Mouse (Mus musculus) ES-Bruce4 (cell line): ENCODE data around the gene Cel. TPM values are rescaled to one million over a fixed set of nuclear protein-coding genes. Genes with fewer than 3 reads are reported as not detected.
A peak's percentile ranks its signal among the peaks of the same experiment; 100 is the strongest.

Experiments used
- H3K27ac ChIP-seq: 2 replicates; pipeline ENCODE4 v1.5.1; 2012; ENCODE audit warnings: low read length, inconsistent platforms; ENCODE audit not compliant: insufficient read depth
- H3K27me3 ChIP-seq: 2 replicates; pipeline ENCODE4 v1.6.1; 2012; ENCODE audit warnings: mild to moderate bottlenecking, low read length, inconsistent platforms; ENCODE audit not compliant: control insufficient read depth, poor library complexity, insufficient read depth, severe bottlenecking
- H3K36me3 ChIP-seq: 2 replicates; pipeline ENCODE4 v1.6.1; 2012; ENCODE audit warnings: inconsistent platforms, mild to moderate bottlenecking, low read length, moderate library complexity; ENCODE audit not compliant: control insufficient read depth, poor library complexity, insufficient read depth, severe bottlenecking
- H3K4me1 ChIP-seq: one replicate; pipeline ENCODE4 v1.8.1; 2011; ENCODE audit warnings: low read length; ENCODE audit not compliant: control insufficient read depth, insufficient read depth
- H3K4me3 ChIP-seq: 2 replicates; pipeline ENCODE4 v1.5.1; 2011; ENCODE audit warnings: low read depth, mild to moderate bottlenecking, low read length
- H3K9ac ChIP-seq: 2 replicates; pipeline ENCODE4 v1.6.1; 2012; ENCODE audit warnings: low read depth, mild to moderate bottlenecking, inconsistent platforms; ENCODE audit not compliant: poor library complexity, severe bottlenecking
- H3K9me3 ChIP-seq: replicated peaks from 2 replicates; pipeline ENCODE4 v1.6.1; 2012; ENCODE audit warnings: mild to moderate bottlenecking, low read length, inconsistent platforms; ENCODE audit not compliant: control insufficient read depth, poor library complexity, insufficient read depth, severe bottlenecking
- CTCF ChIP-seq: IDR thresholded peaks from one replicate; pipeline ENCODE4 v1.8.1; 2011; ENCODE audit warnings: low read depth, low read length
- EP300 ChIP-seq: IDR thresholded peaks from 2 replicates; pipeline ENCODE4 v1.6.1; 2011; ENCODE audit warnings: low read depth, low read length; ENCODE audit not compliant: insufficient read depth
- POLR2A ChIP-seq: IDR thresholded peaks from one replicate; pipeline ENCODE4 v1.8.1; 2011; ENCODE audit warnings: low read length; ENCODE audit not compliant: insufficient read depth
- polyA plus RNA-seq: library from polyadenylated mRNA; stranded (reverse); fragments of >200 nt; gene quantifications from 2 replicates; pipeline ENCODE4 v1.2.4, GENCODE M21; 2011; ENCODE audit warnings: low read depth; ENCODE audit not compliant: missing spikeins, insufficient read depth, insufficient read length

Gene Cel
- polyA plus RNA-seq, 1 experiment = not detected

GRCm38 (mm10) chr2:28563830-28564229, 627 bp upstream of the Cel start:
- Histone ChIP-seq H3K9me3 (no peaks in the 10 kb centered on the region), H3K9ac (no peak overlapping the region), H3K4me3 (no peak overlapping the region), H3K27me3 (no peaks in the 10 kb centered on the region), H3K27ac (no peak overlapping the region), H3K36me3 (no peaks in the 10 kb centered on the region), H3K4me1 (no peaks in the 10 kb centered on the region)
- no peak for TF ChIP-seq POLR2A
- TF ChIP-seq CTCF = no peak
- TF ChIP-seq EP300 = no peak

- Histone ChIP-seq H3K27ac (no peak overlapping the region), H3K4me3 (no peak overlapping the region), H3K9me3 (no peaks in the 10 kb centered on the region), H3K9ac (no peak overlapping the region), H3K27me3 (no peaks in the 10 kb centered on the region), H3K4me1 (no peaks in the 10 kb centered on the region), H3K36me3 (peaks cover 3% of the 10 kb centered on the region)
- TF ChIP-seq CTCF = no peak
- no peak for TF ChIP-seq POLR2A
- no peak for TF ChIP-seq EP300
These were observed 5.8 kb downstream of the Cel start for GRCm38 (mm10) chr2:28557452-28557851.

- Histone ChIP-seq H3K4me3 (no peak overlapping the region), H3K9me3 (no peaks in the 10 kb centered on the region), H3K4me1 (no peaks in the 10 kb centered on the region), H3K27me3 (no peaks in the 10 kb centered on the region), H3K36me3 (peaks cover 18% of the 10 kb centered on the region), H3K27ac (no peak overlapping the region), H3K9ac (no peak overlapping the region)
- TF ChIP-seq POLR2A (no peak), CTCF (no peak), EP300 (no peak)
These were observed 10.9 kb downstream of the Cel start for GRCm38 (mm10) chr2:28552301-28552700.

- peaks cover 18% of the 10 kb centered on the region for H3K36me3 ChIP-seq
- TF ChIP-seq EP300 (no peak), POLR2A (no peak), CTCF (no peak)
- H3K9me3 ChIP-seq = no peaks in the 10 kb centered on the region
- no peak overlapping the region for H3K9ac ChIP-seq
- H3K27ac ChIP-seq = no peak overlapping the region
- no peaks in the 10 kb centered on the region for H3K4me1 ChIP-seq
- no peak overlapping the region for H3K4me3 ChIP-seq
- H3K27me3 ChIP-seq = no peaks in the 10 kb centered on the region
These were observed 14.0 kb downstream of the Cel start for GRCm38 (mm10) chr2:28549157-28549556.

GRCm38 (mm10) chr2:28547237-28548172, 15.7 kb downstream of the Cel start:
- no peak overlapping the region for H3K9ac ChIP-seq
- H3K27ac ChIP-seq = no peak overlapping the region
- H3K27me3 ChIP-seq = no peaks in the 10 kb centered on the region
- peaks cover 16% of the 10 kb centered on the region for H3K36me3 ChIP-seq
- H3K9me3 ChIP-seq = no peaks in the 10 kb centered on the region
- H3K4me3 ChIP-seq = no peak overlapping the region
- no peak for TF ChIP-seq EP300
- TF ChIP-seq CTCF = peak; percentile 94
- no peaks in the 10 kb centered on the region for H3K4me1 ChIP-seq

GRCm38 (mm10) chr2:28546560-28546959, 16.6 kb downstream of the Cel start:
- no peaks in the 10 kb centered on the region for H3K27me3 ChIP-seq
- no peak for TF ChIP-seq EP300
- TF ChIP-seq CTCF = no peak
- TF ChIP-seq POLR2A = no peak

More at GRCm38 (mm10) chr2:28546560-28546959, 16.6 kb downstream of the Cel start:
- Histone ChIP-seq H3K27ac (no peak overlapping the region), H3K4me1 (no peaks in the 10 kb centered on the region), H3K4me3 (no peak overlapping the region), H3K9me3 (no peaks in the 10 kb centered on the region), H3K9ac (no peak overlapping the region), H3K36me3 (peaks cover 14% of the 10 kb centered on the region)
